Mouse (Mus musculus): ENCODE measurements around the gene Hs6st3.

- TF ChIP-seq CTCF (IDR thresholded peaks at IDR 0.05; ENCODE audit: low read depth), result no peak
- no peak for TF ChIP-seq EP300 (optimal IDR thresholded peaks at IDR 0.05)
Measured at GRCm38 (mm10) chr14:119797172-119797850, 659.2 kb downstream of the Hs6st3 start.
